Mouse (Mus musculus): ENCODE measurements around the gene Veph1. TPM values are rescaled to one million over a fixed set of nuclear protein-coding genes. Genes with fewer than 3 reads are reported as not detected.

Gene Veph1
- polyA plus RNA-seq (2012; rRNA removed) = 7.1 and 7.7 TPM in 2 replicates

GRCm38 (mm10) chr3:66296545-66296944 lies at the start of gene Veph1:
Veph1 (minus strand) TSS chr3:66296837.
- peak; percentile 88 for DNase-seq
- WGBS = 10% methylated on average over 11 of the region's 11 CpGs
- peak within 1 kb of the TSS; percentile 85 for H3K27ac ChIP-seq (ENCODE audit: insufficient read depth, low read depth, low read length)
- H3K36me3 ChIP-seq (ENCODE audit: control insufficient read depth, insufficient read depth, low read length) = no peaks in the 10 kb centered on the region
- peak within 1 kb of the TSS; percentile 72 for H3K4me3 ChIP-seq (ENCODE audit: insufficient read depth, low read depth, low read length)
- no peaks in the 10 kb centered on the region for H3K27me3 ChIP-seq (replicated peaks; ENCODE audit: control insufficient read depth, insufficient read depth, low read length)
- peaks cover 11% of the 10 kb centered on the region; the same call in 1 of the 2 replicates for H3K4me1 ChIP-seq (ENCODE audit: control insufficient read depth, insufficient read depth, low read length)
- TF ChIP-seq CTCF (conservative IDR thresholded peaks at IDR 0.05; ENCODE audit: insufficient read depth, insufficient read length, low read depth, low read length) (no peak; the same call in 1 of the 2 replicates), POLR2A (IDR thresholded peaks at IDR 0.05; ENCODE audit: low read depth, low read length) (peak; percentile 56)

- H3K27me3 ChIP-seq (replicated peaks; ENCODE audit: control insufficient read depth, insufficient read depth, low read length) = no peaks in the 10 kb centered on the region
- 61% methylated on average over 2 of the region's 2 CpGs for WGBS
- no peak overlapping the region for H3K27ac ChIP-seq (ENCODE audit: insufficient read depth, low read depth, low read length)
- TF ChIP-seq POLR2A (IDR thresholded peaks at IDR 0.05; ENCODE audit: low read depth, low read length) (no peak), CTCF (conservative IDR thresholded peaks at IDR 0.05; ENCODE audit: insufficient read depth, insufficient read length, low read depth, low read length) (no peak)
- peak; percentile 8 for DNase-seq
- no peaks in the 10 kb centered on the region for H3K4me1 ChIP-seq (ENCODE audit: control insufficient read depth, insufficient read depth, low read length)
- no peaks in the 10 kb centered on the region for H3K36me3 ChIP-seq (ENCODE audit: control insufficient read depth, insufficient read depth, low read length)
- no peak overlapping the region for H3K4me3 ChIP-seq (ENCODE audit: insufficient read depth, low read depth, low read length)
Measured at GRCm38 (mm10) chr3:66340742-66341141, 44.1 kb upstream of the Veph1 start.

DNA sequence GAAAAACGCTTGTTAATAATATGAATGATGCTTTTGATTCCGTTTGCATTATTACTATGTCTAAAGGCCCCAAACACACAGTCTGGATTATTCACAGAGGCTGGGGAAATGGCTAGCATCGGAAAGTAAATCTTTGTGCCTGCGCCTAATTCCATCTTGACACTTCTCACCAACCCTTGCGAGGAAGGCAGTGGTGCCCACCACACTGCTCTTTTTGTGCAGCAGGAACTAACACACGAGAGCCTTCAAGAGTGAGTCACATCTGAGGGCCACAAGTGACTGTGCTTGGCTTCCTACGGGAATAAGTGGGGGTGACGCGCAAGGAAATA lies 35.7 kb upstream of the Veph1 start:
- Histone ChIP-seq H3K27ac (ENCODE audit: insufficient read depth, low read depth, low read length) (no peak overlapping the region), H3K27me3 (replicated peaks; ENCODE audit: control insufficient read depth, insufficient read depth, low read length) (no peaks in the 10 kb centered on the region), H3K4me1 (ENCODE audit: control insufficient read depth, insufficient read depth, low read length) (no peaks in the 10 kb centered on the region), H3K36me3 (ENCODE audit: control insufficient read depth, insufficient read depth, low read length) (no peaks in the 10 kb centered on the region), H3K4me3 (ENCODE audit: insufficient read depth, low read depth, low read length) (no peak overlapping the region)
- no peak for TF ChIP-seq POLR2A (IDR thresholded peaks at IDR 0.05; ENCODE audit: low read depth, low read length)
- TF ChIP-seq CTCF (conservative IDR thresholded peaks at IDR 0.05; ENCODE audit: insufficient read depth, insufficient read length, low read depth, low read length) = no peak
- no peak for DNase-seq
- WGBS = 86% methylated on average over 9 of the region's 9 CpGs

DNA sequence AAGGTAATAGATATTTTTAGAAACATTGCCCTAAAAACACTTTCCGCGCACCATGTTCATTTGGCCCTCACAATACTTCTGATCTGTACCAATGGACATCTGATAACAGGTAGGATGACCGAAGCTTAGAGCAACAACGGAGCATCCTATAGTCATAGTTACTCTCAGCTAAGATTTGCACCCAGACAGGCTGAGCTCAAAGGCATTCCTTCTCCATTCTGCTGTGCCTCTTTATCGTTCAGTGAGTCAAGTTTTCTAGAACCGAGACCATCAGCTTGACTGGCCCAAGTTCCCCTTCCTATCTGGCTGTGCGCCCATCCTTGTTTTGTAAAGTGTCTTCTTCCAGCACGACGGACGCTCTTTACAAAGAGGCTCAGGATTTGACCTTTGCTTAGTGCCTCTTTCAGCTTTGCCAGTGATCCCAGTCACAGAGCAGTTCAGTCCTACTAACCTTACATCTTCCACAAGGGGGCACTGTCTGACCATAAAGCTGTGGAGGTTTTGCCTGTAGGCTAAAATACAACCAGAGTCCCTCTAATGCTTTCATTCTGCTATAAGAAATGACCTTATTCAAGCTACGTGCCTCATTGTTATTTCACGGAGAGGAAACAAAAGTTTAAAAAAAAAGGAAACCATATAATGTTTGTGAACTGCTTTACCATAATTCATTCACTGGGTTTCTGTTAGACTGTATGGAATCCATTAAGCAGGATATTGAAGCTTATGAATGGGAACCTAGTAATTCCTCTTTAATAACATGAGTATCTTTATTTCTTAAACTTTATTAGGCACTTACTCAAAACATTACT lies 35.2 kb upstream of the Veph1 start:
- DNase-seq = peak; percentile 68
- no peaks in the 10 kb centered on the region for H3K36me3 ChIP-seq (ENCODE audit: control insufficient read depth, insufficient read depth, low read length)
- 48% methylated on average over 12 of the region's 12 CpGs for WGBS
- H3K4me1 ChIP-seq (ENCODE audit: control insufficient read depth, insufficient read depth, low read length) = no peaks in the 10 kb centered on the region
- no peaks in the 10 kb centered on the region for H3K27me3 ChIP-seq (replicated peaks; ENCODE audit: control insufficient read depth, insufficient read depth, low read length)
- no peak overlapping the region for H3K4me3 ChIP-seq (ENCODE audit: insufficient read depth, low read depth, low read length)
- TF ChIP-seq CTCF (conservative IDR thresholded peaks at IDR 0.05; ENCODE audit: insufficient read depth, insufficient read length, low read depth, low read length) = peak; percentile 65
- no peak for TF ChIP-seq POLR2A (IDR thresholded peaks at IDR 0.05; ENCODE audit: low read depth, low read length)
- H3K27ac ChIP-seq (ENCODE audit: insufficient read depth, low read depth, low read length) = no peak overlapping the region

- TF ChIP-seq POLR2A (IDR thresholded peaks at IDR 0.05; ENCODE audit: low read depth, low read length) (no peak), CTCF (conservative IDR thresholded peaks at IDR 0.05; ENCODE audit: insufficient read depth, insufficient read length, low read depth, low read length) (no peak)
- H3K27ac ChIP-seq (ENCODE audit: insufficient read depth, low read depth, low read length) = no peak overlapping the region
- H3K36me3 ChIP-seq (ENCODE audit: control insufficient read depth, insufficient read depth, low read length) = no peaks in the 10 kb centered on the region
- no peak overlapping the region for H3K4me3 ChIP-seq (ENCODE audit: insufficient read depth, low read depth, low read length)
- DNase-seq = no peak
- no peaks in the 10 kb centered on the region for H3K4me1 ChIP-seq (ENCODE audit: control insufficient read depth, insufficient read depth, low read length)
- no peaks in the 10 kb centered on the region for H3K27me3 ChIP-seq (replicated peaks; ENCODE audit: control insufficient read depth, insufficient read depth, low read length)
- WGBS = 90% methylated on average over 15 of the region's 15 CpGs
Measured at GRCm38 (mm10) chr3:66330896-66331579, 34.4 kb upstream of the Veph1 start.

- Histone ChIP-seq H3K27ac (ENCODE audit: insufficient read depth, low read depth, low read length) (no peak overlapping the region), H3K27me3 (replicated peaks; ENCODE audit: control insufficient read depth, insufficient read depth, low read length) (no peaks in the 10 kb centered on the region), H3K36me3 (ENCODE audit: control insufficient read depth, insufficient read depth, low read length) (no peaks in the 10 kb centered on the region), H3K4me1 (ENCODE audit: control insufficient read depth, insufficient read depth, low read length) (no peaks in the 10 kb centered on the region), H3K4me3 (ENCODE audit: insufficient read depth, low read depth, low read length) (no peak overlapping the region)
- TF ChIP-seq CTCF (conservative IDR thresholded peaks at IDR 0.05; ENCODE audit: insufficient read depth, insufficient read length, low read depth, low read length) = no peak
- TF ChIP-seq POLR2A (IDR thresholded peaks at IDR 0.05; ENCODE audit: low read depth, low read length) = no peak
- DNase-seq = no peak
- 80% methylated on average over 16 of the region's 16 CpGs for WGBS
Measured at GRCm38 (mm10) chr3:66325962-66326834, 29.6 kb upstream of the Veph1 start.
